Mouse (Mus musculus) urinary bladder, postnatal 0 days (tissue): ENCODE measurements around the gene Tm7sf3. TPM values are rescaled to one million over a fixed set of nuclear protein-coding genes. Genes with fewer than 3 reads are reported as not detected.

Experiments used
- polyA plus RNA-seq: library from polyadenylated mRNA; unstranded; fragments of >200 nt; fragmentation: Nextera tagmentation; extraction: Ambion mirVana; gene quantifications from 2 replicates; pipeline ENCODE4 v1.2.1, GENCODE M21; 2015

Gene Tm7sf3
- 23.8 and 25.7 TPM in 2 replicates for polyA plus RNA-seq

DNA sequence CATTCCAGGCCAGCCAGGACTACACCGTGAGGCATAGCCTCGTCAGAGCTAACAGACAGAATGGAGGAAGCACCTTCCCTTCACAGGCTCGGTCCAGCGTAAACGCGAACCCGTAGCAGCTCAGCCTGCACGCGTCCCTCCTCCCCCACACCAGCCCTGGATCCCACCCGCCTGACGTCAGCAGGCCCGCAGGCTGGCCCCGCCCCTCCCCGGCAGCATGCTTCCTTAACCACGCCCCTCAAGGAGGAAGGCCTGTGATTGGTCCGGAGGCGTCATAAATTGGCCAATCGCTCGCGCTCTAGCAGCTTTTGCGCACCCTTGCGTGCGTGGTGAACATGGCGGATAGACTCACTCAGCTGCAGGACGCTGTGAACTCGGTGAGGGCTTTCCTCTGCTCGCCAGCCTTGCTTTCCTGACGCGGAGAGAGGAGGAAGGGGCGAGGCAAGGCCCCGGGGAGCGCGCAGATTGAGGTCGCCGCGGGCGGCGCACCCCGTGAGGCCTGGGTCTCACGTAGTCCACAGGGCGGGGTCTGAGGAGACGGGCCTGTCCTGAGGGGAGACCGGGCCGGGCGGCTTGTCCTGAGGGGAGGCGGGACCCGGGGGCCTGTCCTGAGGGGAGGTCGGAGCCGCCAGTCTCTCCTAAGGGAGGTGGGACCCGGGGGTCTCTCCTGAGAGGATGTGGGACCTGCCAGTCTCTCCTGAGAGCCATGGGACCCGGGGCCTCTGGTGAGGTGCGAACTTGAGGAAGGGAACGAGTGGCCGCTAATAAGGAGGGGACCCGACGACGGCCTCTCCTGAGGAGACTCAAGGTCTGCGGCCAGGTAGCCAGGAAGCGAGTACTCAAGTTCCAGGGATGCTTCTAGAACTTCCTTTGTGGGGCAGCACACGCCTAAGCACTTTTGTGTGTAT lies at the start of gene Tm7sf3, which contains the start of gene Med21:
Gene Tm7sf3 (minus strand): TSS at position 549 of the 908 bp plus-strand sequence.
Gene Med21 (plus strand): TSS at position 272 of the 908 bp plus-strand sequence.

DNA sequence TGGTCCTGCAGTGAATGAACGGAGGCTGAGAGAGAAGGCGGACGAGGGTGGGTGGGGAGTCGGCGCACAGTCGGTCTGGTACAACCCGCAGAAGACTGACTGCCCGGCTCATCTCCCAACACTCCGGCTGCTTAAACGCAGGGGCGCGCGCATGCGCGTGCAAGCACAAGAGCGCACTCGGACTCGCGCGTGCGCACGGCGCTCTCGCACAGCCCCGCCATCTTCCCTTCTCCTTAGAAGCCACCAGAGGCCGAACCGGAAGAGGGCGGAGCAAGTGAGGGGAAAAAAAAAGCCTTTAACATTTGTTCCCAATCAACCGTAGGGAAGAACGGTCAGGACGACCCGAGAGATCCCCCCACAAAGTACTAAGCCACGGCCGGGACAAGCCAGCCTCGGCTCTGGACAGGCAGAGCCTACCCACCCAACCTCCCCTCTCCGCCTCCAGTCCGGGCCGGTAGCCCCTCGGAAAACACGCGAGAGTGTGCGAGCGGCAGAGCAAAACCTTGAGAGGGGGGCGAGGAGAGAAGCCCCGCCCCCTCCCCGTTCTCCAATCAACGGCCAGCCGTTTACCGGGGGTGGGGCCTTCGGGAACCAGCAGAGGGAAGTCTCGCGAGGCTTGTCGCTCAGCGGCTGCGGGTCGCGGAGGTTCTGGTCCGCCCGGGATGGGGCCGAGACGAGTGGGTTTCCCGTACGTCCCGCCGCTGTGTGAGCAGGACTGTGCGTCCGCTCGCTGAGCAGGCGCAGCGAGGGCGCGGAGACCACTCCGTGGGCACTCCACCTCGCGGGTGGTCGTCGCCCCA lies 65.1 kb downstream of the Tm7sf3 start, which contains the start of gene Ints13:
Gene Ints13 (minus strand): TSS at position 526 of the 800 bp plus-strand sequence.

DNA sequence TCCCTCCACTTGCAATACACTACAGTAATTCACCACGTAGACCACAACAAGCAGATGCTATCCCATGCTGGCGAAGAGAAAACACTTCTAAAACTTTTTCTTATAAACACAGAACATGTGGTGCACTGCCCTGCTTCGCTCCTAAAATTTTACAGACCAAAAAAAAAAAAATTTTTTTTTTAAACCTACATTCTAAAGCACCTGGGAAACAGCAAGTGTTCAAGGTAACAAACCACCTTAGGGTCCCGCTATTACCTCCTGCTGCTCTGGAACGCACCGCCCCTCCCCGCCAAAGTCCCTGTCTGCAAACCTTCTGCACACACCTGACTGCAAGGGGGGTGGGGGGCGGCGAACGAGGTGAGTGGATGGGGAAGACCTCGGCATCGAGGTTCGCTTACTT lies 65.7 kb downstream of the Tm7sf3 start, which contains the start of gene Fgfr1op2:
Gene Fgfr1op2 (plus strand): TSS at position 301 of the 400 bp plus-strand sequence.

Other genes with a start within 250 kb of the Tm7sf3 start
- gene Itpr2, start 140.6 kb downstream of the Tm7sf3 start, polyA plus RNA-seq: 5.9 and 7.6 TPM in 2 replicates
- gene Fgfr1op2, start 65.6 kb downstream of the Tm7sf3 start, polyA plus RNA-seq: 90.7 and 92.7 TPM in 2 replicates
- gene Ints13, start 65.0 kb downstream of the Tm7sf3 start, polyA plus RNA-seq: 27.6 and 30.0 TPM in 2 replicates
- 122 and 124 TPM in 2 replicates for gene Med21, start 277 bp downstream of the Tm7sf3 start, polyA plus RNA-seq
- gene Stk38l, start 82.2 kb upstream of the Tm7sf3 start, polyA plus RNA-seq: 16.1 and 19.0 TPM in 2 replicates
- 8.0 and 9.2 TPM in 2 replicates for gene Arntl2, start 153.2 kb upstream of the Tm7sf3 start, polyA plus RNA-seq
- not detected in 2 replicates for gene Smco2, start 207.3 kb upstream of the Tm7sf3 start, polyA plus RNA-seq
- 41.3 and 71.5 TPM in 2 replicates for gene Ppfibp1, start 245.7 kb upstream of the Tm7sf3 start, polyA plus RNA-seq